Mouse (Mus musculus) liver, embryonic 14.5 days (tissue): Measurements from ENCODE around the gene Aspscr1. TPM values are rescaled to one million over a fixed set of nuclear protein-coding genes. Genes with fewer than 3 reads are reported as not detected.

Source experiments
- ATAC-seq: fragments of 200-750 bp; cut with Nextera tagmentation; 2 replicates; pipeline ENCODE4 v1.8.0; 2017; ENCODE audit warnings: moderate number of reproducible peaks, mild to moderate bottlenecking, moderate library complexity; ENCODE audit not compliant: insufficient read depth
- DNase-seq, 3 experiments: peaks; one replicate each; pipeline ENCODE4 v3.0.0-alpha.2; 2012 to 2013; ENCODE audit warnings: low read depth in 3 of 3, low spot score in 3 of 3
- H3K27ac ChIP-seq: fragments of 300-500 bp; sonication (generic); 2 replicates; pipeline ENCODE4 v1.5.1; 2014; ENCODE audit warnings: moderate library complexity, mild to moderate bottlenecking, control low read depth, inconsistent platforms
- H3K27me3 ChIP-seq: fragments of 300-500 bp; sonication (generic); 2 replicates; pipeline ENCODE4 v1.6.1; 2014; ENCODE audit warnings: mild to moderate bottlenecking, low read length, moderate library complexity; ENCODE audit not compliant: control insufficient read depth, insufficient read depth
- H3K36me3 ChIP-seq: fragments of 300-500 bp; sonication (generic); replicated peaks from 2 replicates; pipeline ENCODE4 v1.6.1; 2014; ENCODE audit warnings: low read depth; ENCODE audit not compliant: control insufficient read depth, insufficient read depth
- H3K4me1 ChIP-seq, 2 experiments: fragments of 200-500 bp in 1 of 2; fragments of 300-500 bp in 1 of 2; sonication (generic) in 1 of 2; replicated peaks; 2 replicates each; pipeline ENCODE4 v1.6.1; 2012 to 2014; ENCODE audit warnings: antibody characterized with exemption in 1 of 2, inconsistent platforms in 1 of 2, low read length in 1 of 2; ENCODE audit not compliant: control insufficient read depth in 2 of 2, insufficient read depth in 2 of 2
- H3K4me2 ChIP-seq: fragments of 300-500 bp; sonication (generic); 2 replicates; pipeline ENCODE4 v1.6.1; 2014; ENCODE audit warnings: low read depth, mild to moderate bottlenecking, control low read depth, moderate library complexity
- H3K4me3 ChIP-seq, 2 experiments: fragments of 200-500 bp in 1 of 2; fragments of 300-500 bp in 1 of 2; sonication (generic) in 1 of 2; 2 replicates each; pipeline ENCODE4 v1.5.1; 2012 to 2014; ENCODE audit warnings: low read depth in 2 of 2, low read length in 2 of 2, mild to moderate bottlenecking in 2 of 2, control low read depth in 1 of 2, inconsistent platforms in 1 of 2, moderate library complexity in 1 of 2; ENCODE audit not compliant: insufficient read depth in 1 of 2
- H3K9ac ChIP-seq: fragments of 300-500 bp; sonication (generic); replicated peaks from 2 replicates; pipeline ENCODE4 v1.6.1; 2014; ENCODE audit warnings: mild to moderate bottlenecking, control low read depth, moderate library complexity
- H3K9me3 ChIP-seq: fragments of 300-500 bp; sonication (generic); 2 replicates; pipeline ENCODE4 v1.6.1; 2016; ENCODE audit warnings: low read length, mixed read lengths; ENCODE audit not compliant: control insufficient read depth
- CTCF ChIP-seq: IDR thresholded peaks from 2 replicates; pipeline ENCODE4 v1.5.1; 2016; ENCODE audit warnings: antibody characterized with exemption, low read depth, control low read depth
- EP300 ChIP-seq: IDR thresholded peaks from 2 replicates; pipeline ENCODE4 v1.6.1; 2016; ENCODE audit warnings: antibody characterized with exemption, low read depth
- WGBS: fragments of 180-500 bp; shearing (Covaris S2); extraction: QIAGEN DNeasy Blood & Tissue Kit; methylation state at CpG from one replicate; pipeline ENCODE4 v1.1.7; 2014; ENCODE audit not compliant: insufficient replicate concordance; 5-methylcytosine and 5-hydroxymethylcytosine counted together
- polyA plus RNA-seq, 2 experiments: library from polyadenylated mRNA; depleted of rRNA in 1 of 2; stranded (reverse) in 1 of 2; unstranded in 1 of 2; fragments of >200 nt; fragmentation: Nextera tagmentation in 1 of 2; extraction: Ambion mirVana in 1 of 2; gene quantifications; 2 replicates each; pipeline versions ENCODE4 v1.2.1 to v1.2.3; 2012 to 2014

The Aspscr1 gene
- polyA plus RNA-seq, 2 experiments = 16.9 to 34.6 TPM

- Histone ChIP-seq H3K4me3 (no peak within 1 kb of the TSS), H3K9me3 (no peaks in the 10 kb centered on the region), H3K4me2 (no peak within 1 kb of the TSS), H3K9ac (no peak within 1 kb of the TSS), H3K36me3 (no peaks in the 10 kb centered on the region), H3K4me1 (peaks cover 0 to 6% of the 10 kb centered on the region in 2 experiments; a peak in 2 of 4 replicates), H3K27me3 (no peaks in the 10 kb centered on the region), H3K27ac (no peak within 1 kb of the TSS)
- no peak for DNase-seq
- no peak for ATAC-seq
- TF ChIP-seq CTCF (no peak), EP300 (no peak)
- 64% methylated on average over 12 of the region's 12 CpGs for WGBS
These were observed 59.3 kb downstream of the Aspscr1 start, which contains the start of gene Cbr2 for GRCm38 (mm10) chr11:120731858-120732680. Cbr2 (minus strand) TSS chr11:120732114.

GRCm38 (mm10) chr11:120733521-120733920, 60.7 kb downstream of the Aspscr1 start:
- no peak for DNase-seq

GRCm38 (mm10) chr11:120736424-120736823, 63.7 kb downstream of the Aspscr1 start:
- H3K4me3 ChIP-seq = no peak overlapping the region
- no peaks in the 10 kb centered on the region for H3K9me3 ChIP-seq
- ATAC-seq (no peak), DNase-seq (no peak)
- no peak overlapping the region for H3K4me2 ChIP-seq
- H3K4me1 ChIP-seq = no peaks in the 10 kb centered on the region
- H3K36me3 ChIP-seq = no peaks in the 10 kb centered on the region
- H3K9ac ChIP-seq = no peak overlapping the region
- no peaks in the 10 kb centered on the region for H3K27me3 ChIP-seq
- TF ChIP-seq CTCF = no peak
- TF ChIP-seq EP300 = no peak
- whole genome bisulfite sequencing = 48% methylated on average over 6 of the region's 6 CpGs
- no peak overlapping the region for H3K27ac ChIP-seq

More at GRCm38 (mm10) chr11:120733521-120733920, 60.7 kb downstream of the Aspscr1 start:
- Histone ChIP-seq H3K4me2 (no peak overlapping the region), H3K4me3 (no peak overlapping the region), H3K4me1 (peaks cover 0 to 6% of the 10 kb centered on the region in 2 experiments; a peak in 2 of 4 replicates), H3K36me3 (no peaks in the 10 kb centered on the region), H3K9ac (no peak overlapping the region), H3K9me3 (no peaks in the 10 kb centered on the region), H3K27me3 (no peaks in the 10 kb centered on the region), H3K27ac (no peak overlapping the region)
- no peak for ATAC-seq
- WGBS = 48% methylated on average over 6 of the region's 6 CpGs
- no peak for TF ChIP-seq CTCF
- no peak for TF ChIP-seq EP300

GRCm38 (mm10) chr11:120740981-120741380, 68.2 kb downstream of the Aspscr1 start:
- no peaks in the 10 kb centered on the region for H3K4me1 ChIP-seq
- H3K9me3 ChIP-seq = no peaks in the 10 kb centered on the region
- no peak overlapping the region for H3K9ac ChIP-seq
- DNase-seq (no peak), ATAC-seq (no peak)
- no peaks in the 10 kb centered on the region for H3K27me3 ChIP-seq
- TF ChIP-seq EP300 (no peak), CTCF (no peak)
- no peak overlapping the region for H3K27ac ChIP-seq
- no peak overlapping the region for H3K4me2 ChIP-seq
- 73% methylated on average over 5 of the region's 5 CpGs for WGBS
- no peak overlapping the region for H3K4me3 ChIP-seq
- no peaks in the 10 kb centered on the region for H3K36me3 ChIP-seq

DNA sequence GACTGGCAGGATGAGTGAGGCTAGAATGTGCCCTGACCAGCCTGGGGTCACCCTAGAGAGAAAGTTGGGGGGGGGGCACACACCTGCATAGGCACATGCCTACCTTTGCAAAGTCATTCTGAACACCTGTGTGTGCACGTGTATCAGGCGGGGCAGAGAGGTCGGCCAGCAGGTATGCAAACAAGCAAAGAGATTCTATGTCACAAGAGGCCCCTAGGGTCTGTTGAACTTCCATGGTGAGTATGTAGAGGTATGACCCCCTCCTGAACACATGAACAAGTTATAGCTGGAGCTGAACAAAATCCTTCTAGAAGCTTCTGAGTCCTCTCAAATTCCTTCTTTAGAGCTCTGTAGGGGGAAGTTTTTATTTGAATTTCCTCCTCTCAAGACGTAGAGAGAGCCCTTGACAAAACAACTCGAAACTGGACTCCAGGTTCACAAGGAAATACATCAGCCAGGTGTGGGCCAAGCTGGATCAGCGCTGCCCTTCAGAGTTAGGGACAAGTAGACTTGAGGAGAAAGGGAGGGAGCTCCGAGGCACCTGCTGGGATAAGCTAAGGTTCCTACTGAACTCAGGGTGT, 71.4 kb downstream of the Aspscr1 start:
- H3K4me2 ChIP-seq = no peak overlapping the region
- no peak for DNase-seq
- H3K9ac ChIP-seq = no peak overlapping the region
- no peak overlapping the region for H3K4me3 ChIP-seq
- H3K36me3 ChIP-seq = no peaks in the 10 kb centered on the region
- 68% methylated on average over 7 of the region's 7 CpGs for WGBS
- H3K27ac ChIP-seq = no peak overlapping the region
- ATAC-seq = no peak
- TF ChIP-seq EP300 (no peak), CTCF (no peak)
- H3K4me1 ChIP-seq = no peaks in the 10 kb centered on the region
- no peaks in the 10 kb centered on the region for H3K27me3 ChIP-seq
- H3K9me3 ChIP-seq = no peaks in the 10 kb centered on the region
